Mouse (Mus musculus): ENCODE data around the gene Pnpla1. TPM values are rescaled to one million over a fixed set of nuclear protein-coding genes. Genes with fewer than 3 reads are reported as not detected.

Pnpla1 gene
- total RNA-seq, 1 experiment from 2014 or later = 0.25 TPM

DNA sequence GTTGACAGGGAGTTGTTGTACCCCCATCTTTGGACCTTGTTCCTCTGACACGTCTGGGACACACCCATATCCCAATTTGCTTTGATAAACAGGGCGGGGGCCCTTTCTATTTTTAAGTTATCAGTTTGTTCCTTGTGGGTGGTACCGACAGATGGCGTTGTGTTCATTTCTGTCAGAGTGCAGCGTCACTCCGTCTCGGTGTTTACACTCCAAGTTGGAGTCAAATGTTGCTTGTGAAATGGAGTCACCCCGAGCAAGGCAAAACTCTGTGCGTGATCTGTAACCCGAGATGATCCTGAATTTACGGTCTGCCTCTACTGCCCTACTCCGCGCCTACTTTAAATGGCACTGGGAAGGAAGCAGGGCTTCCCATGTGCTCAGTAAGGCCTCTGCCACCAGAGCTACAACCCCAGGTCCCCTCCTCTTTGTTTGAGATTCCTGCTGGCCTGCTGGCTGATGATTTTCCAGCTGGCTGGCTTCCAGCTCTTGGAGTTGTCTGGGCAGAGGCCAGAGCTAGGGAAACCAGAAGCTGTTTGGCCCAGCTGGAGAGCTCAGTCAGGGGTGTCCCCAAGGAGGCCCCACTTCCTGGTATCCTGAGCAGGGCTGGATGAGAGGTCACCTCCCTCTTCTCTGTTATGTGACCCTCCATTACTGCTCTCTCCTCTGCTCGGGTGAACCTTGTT is 72.3 kb downstream of the Pnpla1 start:
- peak; percentile 39 to 60; a peak in 1 of 4 replicates for ATAC-seq (replicated peaks in 1 of 2; ENCODE audit: insufficient read depth in 1 of 2, low FRiP score in 2 of 2, low TSS enrichment in 1 of 2, low read depth in 1 of 2, poor library complexity in 2 of 2, severe bottlenecking in 2 of 2)

DNA sequence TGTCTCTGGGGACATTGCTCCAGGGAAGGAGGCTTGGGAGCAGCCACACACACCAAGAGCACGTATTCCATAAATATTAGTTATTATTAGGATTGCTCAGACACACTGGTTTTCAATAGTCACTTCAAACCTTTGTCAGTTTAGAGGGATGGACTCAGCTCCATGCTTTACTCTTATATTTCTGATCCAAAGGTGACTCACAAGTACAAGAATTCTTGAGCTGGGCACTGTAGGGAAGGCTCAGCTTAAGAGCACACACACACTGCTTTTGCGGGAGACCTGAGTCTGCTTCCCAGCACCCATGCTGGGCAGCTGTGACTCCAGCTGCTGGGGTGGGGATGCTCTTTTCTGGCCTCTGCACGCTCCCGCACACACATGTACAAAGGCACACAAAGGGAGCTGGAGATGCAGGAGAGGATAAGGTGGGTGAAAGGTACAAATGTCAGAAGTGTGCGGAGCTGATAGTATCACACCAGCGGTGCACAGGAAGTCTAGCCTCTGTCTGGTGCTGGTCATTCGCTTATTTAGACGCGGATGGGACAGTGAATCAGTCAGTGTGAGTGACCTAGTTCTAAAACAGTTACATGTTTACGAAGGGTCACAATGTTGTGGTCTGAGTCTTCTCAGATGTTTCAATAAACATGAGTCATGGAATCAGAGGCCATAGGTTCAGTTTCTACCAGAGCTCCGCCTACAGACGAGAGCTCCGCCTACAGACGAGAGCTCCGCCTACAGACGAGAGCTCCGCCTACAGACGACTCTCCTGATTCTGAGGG is 73.4 kb downstream of the Pnpla1 start:
- no peak for ATAC-seq (replicated peaks in 1 of 2; ENCODE audit: insufficient read depth in 1 of 2, low FRiP score in 2 of 2, low TSS enrichment in 1 of 2, low read depth in 1 of 2, poor library complexity in 2 of 2, severe bottlenecking in 2 of 2)

DNA sequence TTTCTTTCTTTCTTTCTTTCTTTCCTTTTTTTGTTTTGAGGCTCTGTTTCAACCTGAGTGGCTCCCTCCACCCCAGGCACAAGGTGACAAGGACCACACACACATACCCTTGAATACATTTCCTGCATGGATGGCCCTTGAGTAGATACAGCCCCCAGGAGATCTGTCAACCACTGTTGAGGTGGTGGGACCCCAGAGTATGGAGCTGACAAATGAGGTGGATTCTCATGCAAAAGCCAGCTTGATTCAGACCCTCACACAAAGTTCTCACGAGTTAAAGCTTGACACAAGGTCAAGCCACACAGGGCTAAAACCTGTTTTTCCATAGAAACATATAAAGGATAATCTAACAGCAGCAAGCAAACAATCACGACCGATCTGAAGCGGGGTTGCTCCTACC is 74.1 kb downstream of the Pnpla1 start:
- no peak for ATAC-seq (replicated peaks in 1 of 2; ENCODE audit: insufficient read depth in 1 of 2, low FRiP score in 2 of 2, low TSS enrichment in 1 of 2, low read depth in 1 of 2, poor library complexity in 2 of 2, severe bottlenecking in 2 of 2)

DNA sequence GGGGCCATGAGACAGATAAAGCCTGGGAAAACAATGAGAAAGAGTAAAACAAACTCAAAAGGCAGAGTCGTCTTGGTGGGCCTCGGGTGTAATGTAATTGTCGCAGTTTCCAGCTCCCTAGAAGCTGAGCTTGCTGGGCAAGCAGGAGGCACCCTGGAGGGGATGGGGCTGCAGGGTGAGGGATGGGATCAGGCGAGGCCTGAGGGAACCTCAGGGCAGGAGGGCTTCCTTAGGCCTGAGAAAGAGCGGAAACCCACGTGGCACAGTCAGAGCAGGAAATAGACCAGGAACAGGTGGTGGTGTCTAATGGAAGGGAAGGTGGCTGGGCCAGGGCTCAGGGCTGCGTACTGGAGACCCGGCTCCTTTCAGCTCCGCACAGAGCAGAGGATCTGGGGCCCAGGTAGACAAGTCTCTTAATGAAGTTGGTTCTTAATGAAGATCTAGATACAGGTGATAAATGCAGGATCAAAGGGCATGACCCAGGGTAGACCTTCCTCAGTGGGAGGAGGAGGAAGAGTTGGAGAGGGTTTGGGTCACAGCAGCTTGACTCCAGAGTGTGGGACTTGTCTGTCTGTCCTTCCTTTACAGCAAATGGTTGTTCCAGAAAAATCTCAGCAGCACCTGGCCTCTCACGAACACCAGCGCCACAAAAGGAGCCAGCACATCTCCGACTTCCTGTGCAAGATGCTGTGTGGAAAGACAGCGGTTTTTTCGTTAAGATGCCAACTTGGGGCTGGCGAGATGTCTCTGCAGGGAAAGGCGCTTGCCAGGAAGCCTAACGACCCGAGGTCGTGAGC is 76.1 kb downstream of the Pnpla1 start:
- ATAC-seq (replicated peaks in 1 of 2; ENCODE audit: insufficient read depth in 1 of 2, low FRiP score in 2 of 2, low TSS enrichment in 1 of 2, low read depth in 1 of 2, poor library complexity in 2 of 2, severe bottlenecking in 2 of 2) = no peak

DNA sequence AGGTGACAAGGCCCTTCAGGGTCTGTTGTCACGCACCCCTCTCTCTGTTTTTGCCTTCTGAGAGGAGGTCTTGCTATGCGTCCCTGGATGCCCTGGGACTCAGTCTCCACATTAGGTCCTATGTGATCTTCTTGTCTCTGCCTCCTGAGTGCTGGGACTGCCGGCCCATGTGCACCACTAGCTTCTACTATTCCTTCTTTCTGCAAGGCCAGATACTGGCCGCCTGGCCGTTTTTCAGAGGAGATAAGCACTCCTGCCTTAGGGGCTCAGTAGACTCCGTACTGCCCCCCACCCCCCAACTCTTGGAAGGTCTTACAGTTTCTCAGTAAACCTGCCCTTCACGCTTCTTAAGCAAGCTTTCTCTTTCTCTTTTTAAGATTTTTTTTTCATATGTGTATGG is 77.9 kb downstream of the Pnpla1 start:
- ATAC-seq (replicated peaks in 1 of 2; ENCODE audit: insufficient read depth in 1 of 2, low FRiP score in 2 of 2, low TSS enrichment in 1 of 2, low read depth in 1 of 2, poor library complexity in 2 of 2, severe bottlenecking in 2 of 2) = no peak

DNA sequence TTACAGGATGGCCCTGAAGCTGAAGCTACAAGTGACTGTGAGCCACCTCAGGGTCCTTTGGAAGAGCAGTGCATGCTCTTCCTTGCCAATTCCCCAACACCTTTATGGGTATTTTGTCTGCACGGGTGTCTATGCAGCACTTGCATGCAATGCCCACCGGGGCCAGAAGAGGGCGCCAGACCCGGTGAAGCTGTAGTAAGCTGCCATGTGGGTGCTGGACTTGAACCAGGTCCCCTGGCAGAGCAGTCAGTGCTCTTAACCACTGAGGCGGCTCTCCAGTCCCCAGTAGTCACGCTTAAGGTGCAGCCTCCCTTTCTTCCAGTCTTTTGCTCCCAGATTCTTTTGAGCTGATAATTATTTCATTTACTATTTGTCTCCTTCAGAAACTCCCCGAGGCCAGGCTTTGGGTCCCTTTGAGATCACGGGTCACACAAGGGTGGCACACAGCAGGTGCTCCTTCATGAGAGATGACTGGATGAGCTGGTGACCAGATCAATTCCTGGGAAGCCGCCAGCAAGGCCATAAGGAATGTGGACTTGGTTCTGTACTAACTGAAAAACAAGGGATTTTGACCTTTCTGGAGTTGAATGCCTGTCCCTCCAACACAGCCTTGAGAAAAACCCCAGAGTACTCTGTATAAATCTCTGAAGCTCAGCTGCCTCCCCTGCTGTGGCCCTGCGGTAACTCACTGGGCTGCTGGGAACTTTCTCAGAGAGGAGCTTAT is 78.6 kb downstream of the Pnpla1 start:
- no peak for ATAC-seq (replicated peaks in 1 of 2; ENCODE audit: insufficient read depth in 1 of 2, low FRiP score in 2 of 2, low TSS enrichment in 1 of 2, low read depth in 1 of 2, poor library complexity in 2 of 2, severe bottlenecking in 2 of 2)

Other genes starting within 250 kb of the Pnpla1 start
- 123 and 135 TPM in 2 replicates for gene Srpk1, start 235.7 kb upstream of the Pnpla1 start, total RNA-seq (2017)
- gene Slc26a8, start 168.2 kb upstream of the Pnpla1 start, total RNA-seq (2017) = 0.81 TPM in 1 of 2 replicates, not detected in the other
- 79.5 and 163 TPM in 2 replicates for gene Mapk14, start 167.1 kb upstream of the Pnpla1 start, total RNA-seq (2017)
- 3.9 and 5.7 TPM in 2 replicates for gene AC170998.1, start 132.3 kb upstream of the Pnpla1 start, total RNA-seq (2017)
- 5.6 and 9.4 TPM in 2 replicates for gene Mapk13, start 89.1 kb upstream of the Pnpla1 start, total RNA-seq (2017)
- 7.5 and 13.2 TPM in 2 replicates for gene Brpf3, start 57.3 kb upstream of the Pnpla1 start, total RNA-seq (2017)
- 2.8 and 4.5 TPM in 2 replicates for gene 4930539E08Rik, start 56.9 kb downstream of the Pnpla1 start, total RNA-seq (2017)
- not detected in 2 replicates for gene Pxt1, start 85.4 kb downstream of the Pnpla1 start, total RNA-seq (2017)
- gene Kctd20, start 93.5 kb downstream of the Pnpla1 start, total RNA-seq (2017) = 57.9 and 64.0 TPM in 2 replicates
- 100 and 102 TPM in 2 replicates for gene Stk38, start 149.6 kb downstream of the Pnpla1 start, total RNA-seq (2017)
- 716 and 982 TPM in 2 replicates for gene Srsf3, start 174.2 kb downstream of the Pnpla1 start, total RNA-seq (2017)
- gene Cdkn1a, start 232.6 kb downstream of the Pnpla1 start, total RNA-seq (2017) = 7.1 and 9.0 TPM in 2 replicates

All from hematopoietic stem cell, adult 5-6 weeks (primary cell).